Mouse (Mus musculus) E14TG2a.4 (cell line): ENCODE measurements around the gene Gm49318.

Experiments used
- CTCF ChIP-seq: conservative IDR thresholded peaks from 2 replicates; pipeline ENCODE4 v1.5.1; 2014; ENCODE audit warnings: low read length
- NANOG ChIP-seq: IDR thresholded peaks from 2 replicates; pipeline ENCODE4 v1.6.1; 2014; ENCODE audit warnings: borderline replicate concordance, low read length, mixed read lengths
- POU5F1 ChIP-seq: IDR thresholded peaks from 2 replicates; pipeline ENCODE4 v1.6.1; 2014; ENCODE audit warnings: low read length, borderline replicate concordance

DNA sequence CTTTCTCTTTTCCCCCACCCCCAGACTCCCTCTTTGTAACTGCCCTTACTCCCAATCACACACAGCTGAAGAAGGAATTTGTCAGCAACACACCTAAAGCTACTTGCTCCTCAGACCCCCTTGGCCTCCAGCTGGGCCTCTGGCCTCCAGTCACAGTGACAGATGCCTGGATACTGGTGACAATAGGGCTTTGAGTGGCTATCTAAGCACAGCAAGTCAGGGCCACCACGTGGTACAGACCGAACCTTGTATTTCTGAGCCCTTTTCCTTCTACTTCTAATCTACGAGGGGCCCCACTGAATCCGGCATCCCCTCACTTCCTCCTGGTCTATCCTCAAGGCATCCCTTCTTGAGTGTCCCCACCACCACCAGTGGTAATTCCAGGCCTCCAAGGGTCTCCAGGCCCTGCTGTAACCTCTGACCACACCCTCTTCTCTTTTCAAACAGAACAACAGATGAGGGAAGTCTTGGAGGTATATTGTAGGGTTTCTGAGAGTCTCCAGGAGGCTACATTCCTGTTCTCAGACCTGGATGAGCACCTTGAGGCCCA lies 21.3 kb downstream of the Gm49318 start:
- TF ChIP-seq CTCF = no peak
- no peak for TF ChIP-seq NANOG
- no peak for TF ChIP-seq POU5F1
